Mouse (Mus musculus): ENCODE results near the gene Ccdc146.

Gene Ccdc146

DNA sequence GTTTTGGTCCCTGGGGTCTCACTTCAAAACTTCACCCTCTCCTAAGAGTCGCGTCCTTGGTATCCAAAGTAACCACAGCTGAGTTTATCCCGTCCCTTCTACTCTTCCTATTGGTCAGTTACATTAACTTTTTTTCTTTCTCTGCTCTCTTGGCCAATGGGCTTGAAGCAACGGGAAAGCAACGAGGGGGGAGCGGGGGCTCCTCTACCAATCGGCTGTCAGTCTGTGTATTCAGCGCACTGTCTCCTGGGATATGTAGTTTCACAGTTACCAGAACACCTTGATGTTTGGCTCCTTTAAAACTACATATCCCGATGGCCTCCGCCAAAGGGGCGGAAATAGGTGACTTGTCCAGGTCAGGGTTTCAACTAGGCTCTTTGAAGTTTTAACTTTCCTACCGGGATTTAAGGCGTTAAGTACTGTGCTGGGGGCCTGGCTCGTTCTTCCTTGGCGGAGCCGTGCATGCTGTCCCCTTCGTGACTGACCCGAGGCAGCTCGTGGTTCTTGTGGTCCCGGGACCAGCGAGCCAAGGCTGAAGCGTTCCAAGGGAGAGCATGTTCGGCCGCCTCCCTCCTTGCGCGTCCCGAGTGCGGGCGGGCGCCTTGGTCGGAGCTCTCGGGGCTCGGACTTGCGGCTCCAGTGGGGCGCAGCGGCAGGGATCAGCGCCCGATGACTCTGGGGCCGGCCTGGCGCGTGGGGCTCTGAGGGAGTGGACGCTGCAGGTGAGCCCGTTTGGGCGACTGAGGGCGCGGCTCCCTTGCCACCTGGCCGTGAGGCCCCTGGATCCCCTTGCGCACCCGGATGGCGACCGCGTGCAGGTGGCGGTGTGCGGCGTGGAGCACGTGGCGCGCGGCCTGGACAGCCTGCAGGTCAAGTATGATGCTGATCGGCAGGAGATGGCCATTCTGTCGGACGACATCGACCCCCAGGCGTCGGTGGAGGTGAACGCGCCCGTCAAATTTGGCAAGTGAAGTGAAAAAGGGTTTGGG, at the start of gene Ccdc146, which contains the start of gene Fam185a:
TSS of gene Ccdc146 (minus strand) at position 64 of the 989 bp plus-strand sequence.
TSS of gene Fam185a (plus strand) at position 345 of the 989 bp plus-strand sequence.
- DNase-seq (ENCODE audit: low spot score), result peak; percentile 70

DNA sequence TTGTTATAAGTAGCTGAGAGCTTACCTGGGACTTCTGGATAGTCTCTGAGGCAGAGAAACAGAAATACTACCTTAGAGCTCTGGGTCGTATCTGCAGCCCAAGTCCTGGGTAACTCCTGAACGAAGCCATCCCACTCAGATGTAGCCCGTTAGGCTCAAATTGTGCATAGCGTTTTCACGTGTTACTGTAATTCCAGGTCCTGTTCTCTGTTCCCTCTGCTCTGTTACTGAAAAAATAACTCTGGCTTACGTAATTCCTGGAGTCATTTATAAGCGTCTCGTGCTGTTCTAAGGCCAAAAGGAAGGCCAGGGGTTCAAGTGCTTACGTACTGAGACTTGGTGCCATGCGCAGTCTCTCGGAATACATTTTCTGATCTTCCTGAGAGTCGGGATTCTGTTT, 43.6 kb upstream of the Ccdc146 start:
- no peak for DNase-seq (ENCODE audit: low spot score)

DNA sequence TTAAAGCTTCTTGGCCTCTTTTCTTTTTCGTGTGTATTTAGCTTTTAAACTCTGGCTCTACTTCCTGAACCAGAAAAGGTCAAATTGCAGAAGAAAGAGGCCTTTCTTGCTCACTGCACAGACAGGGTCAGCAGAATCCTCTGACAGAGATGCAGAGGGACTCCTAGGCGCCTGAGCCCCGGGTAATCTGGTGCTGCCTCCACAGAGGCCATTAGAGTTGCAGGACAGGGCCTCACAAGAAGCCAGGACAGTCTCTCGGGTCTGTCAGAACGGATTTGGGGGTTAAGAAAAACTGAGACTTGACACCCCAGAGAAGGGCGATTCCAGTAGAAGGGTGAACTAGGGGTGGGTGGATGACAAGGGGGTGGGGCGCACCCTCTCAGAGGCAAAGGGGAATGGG, 42.9 kb upstream of the Ccdc146 start:
- no peak for DNase-seq (ENCODE audit: low spot score)

GRCm38 (mm10) chr5:21440833-21441530, 16.5 kb upstream of the Ccdc146 start:
- peak; percentile 47 for DNase-seq (ENCODE audit: low spot score)

GRCm38 (mm10) chr5:21439446-21440110, 15.1 kb upstream of the Ccdc146 start:
- no peak for DNase-seq (ENCODE audit: low spot score)

- DNase-seq (ENCODE audit: low spot score), result no peak
Observed at GRCm38 (mm10) chr5:21438428-21438827, 14.0 kb upstream of the Ccdc146 start.

- DNase-seq (ENCODE audit: low spot score), result no peak
Observed at GRCm38 (mm10) chr5:21436471-21436975, 12.0 kb upstream of the Ccdc146 start.

GRCm38 (mm10) chr5:21434148-21434929, 9.9 kb upstream of the Ccdc146 start:
- no peak for DNase-seq (ENCODE audit: low spot score)

DNA sequence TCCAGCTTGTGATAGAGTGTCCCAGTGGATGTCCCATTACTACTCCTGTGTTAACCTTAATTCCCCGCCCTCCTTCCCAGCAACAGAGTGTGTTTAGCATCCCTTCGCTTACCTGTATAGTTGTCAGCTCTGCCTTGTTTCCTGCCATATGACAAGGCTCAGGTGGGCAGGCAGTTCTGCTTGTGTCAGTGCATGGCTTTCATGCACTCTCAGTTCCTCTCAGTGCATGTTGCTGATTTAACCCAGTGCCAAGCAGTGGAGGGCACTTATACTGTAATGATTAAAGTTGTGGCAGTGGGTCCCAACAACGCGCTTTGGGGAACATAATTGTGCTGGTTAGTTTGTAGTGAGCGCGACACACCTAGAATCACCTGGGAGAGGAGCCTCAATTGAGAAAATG, 2.2 kb upstream of the Ccdc146 start:
- no peak for DNase-seq (ENCODE audit: low spot score)

GRCm38 (mm10) chr5:21420609-21421008, 3.9 kb downstream of the Ccdc146 start:
- DNase-seq (ENCODE audit: low spot score), result no peak

GRCm38 (mm10) chr5:21418613-21419012, 5.9 kb downstream of the Ccdc146 start:
- no peak for DNase-seq (ENCODE audit: low spot score)

DNA sequence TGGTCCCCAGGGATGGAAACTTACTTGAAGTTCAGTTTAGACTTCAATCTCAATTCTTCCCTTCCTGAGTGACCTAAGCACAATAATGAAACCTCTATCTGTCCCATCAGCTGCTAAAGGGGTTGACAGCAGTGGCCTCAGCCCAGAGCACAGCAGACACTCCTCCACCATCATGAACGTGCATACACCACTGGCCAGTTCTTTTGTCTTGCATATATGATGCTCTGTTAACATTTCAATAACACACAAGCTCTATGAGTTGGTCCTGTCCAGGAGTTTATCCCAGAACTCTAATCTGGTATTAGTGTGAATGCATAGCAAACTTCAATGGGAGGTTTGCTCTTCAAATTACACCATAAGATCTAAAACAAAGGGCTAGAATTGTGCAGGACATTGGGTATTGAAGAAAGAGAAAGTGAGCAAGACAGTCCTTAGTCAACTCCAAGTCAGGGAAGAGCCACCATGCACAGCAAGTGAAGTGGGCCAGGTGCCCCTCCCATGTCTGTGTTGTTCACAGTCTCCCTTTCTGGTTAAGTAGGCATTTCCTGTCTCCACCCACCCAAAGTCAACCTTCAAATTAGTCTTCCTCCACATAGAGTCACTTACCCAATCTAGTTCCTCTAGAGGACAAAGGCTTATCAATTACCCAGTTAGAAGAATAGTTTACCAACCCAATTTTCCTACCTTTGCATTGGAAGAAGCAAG, 10.2 kb downstream of the Ccdc146 start:
- no peak for DNase-seq (ENCODE audit: low spot score)

DNA sequence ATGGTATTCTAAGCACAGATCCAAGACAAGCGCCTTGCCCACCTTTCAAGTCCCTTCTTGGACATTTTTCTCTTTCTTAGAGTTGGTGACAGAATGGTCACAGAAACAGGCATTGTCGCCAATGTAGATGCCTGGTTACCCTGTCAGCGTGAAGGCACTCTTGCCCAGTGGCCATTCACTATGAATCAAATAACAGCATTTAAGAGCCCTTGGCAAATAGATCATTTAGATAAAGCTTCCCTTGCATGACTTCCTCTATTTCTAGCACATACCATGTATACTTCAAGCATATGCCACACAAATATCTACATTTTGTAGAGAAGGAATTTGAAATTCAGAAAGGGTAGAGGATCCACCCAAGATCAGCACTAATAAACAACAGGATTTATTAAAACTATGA, 11.2 kb downstream of the Ccdc146 start:
- no peak for DNase-seq (ENCODE audit: low spot score)

- no peak for DNase-seq (ENCODE audit: low spot score)
Observed at GRCm38 (mm10) chr5:21412056-21412455, 12.4 kb downstream of the Ccdc146 start.

DNA sequence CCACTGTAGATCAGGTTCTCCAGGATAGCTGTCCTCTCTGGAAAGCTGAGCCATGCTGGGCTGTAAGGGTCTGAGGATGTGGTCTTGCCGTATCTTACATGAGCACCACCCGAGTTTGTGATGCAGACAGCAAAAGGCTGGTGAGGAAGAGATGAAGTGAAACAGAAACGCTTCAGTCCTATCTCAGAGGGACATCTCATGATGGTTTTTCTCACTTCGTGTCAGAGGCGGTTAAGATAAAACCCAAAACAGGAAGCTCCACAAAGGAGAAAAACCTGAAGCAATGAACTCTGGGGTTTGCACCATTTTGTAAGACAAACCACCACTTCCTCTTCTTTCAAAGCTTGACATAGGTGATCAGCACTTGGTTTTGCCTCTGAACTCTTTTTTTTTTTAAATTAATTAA, 13.2 kb downstream of the Ccdc146 start:
- DNase-seq (ENCODE audit: low spot score), result no peak

DNA sequence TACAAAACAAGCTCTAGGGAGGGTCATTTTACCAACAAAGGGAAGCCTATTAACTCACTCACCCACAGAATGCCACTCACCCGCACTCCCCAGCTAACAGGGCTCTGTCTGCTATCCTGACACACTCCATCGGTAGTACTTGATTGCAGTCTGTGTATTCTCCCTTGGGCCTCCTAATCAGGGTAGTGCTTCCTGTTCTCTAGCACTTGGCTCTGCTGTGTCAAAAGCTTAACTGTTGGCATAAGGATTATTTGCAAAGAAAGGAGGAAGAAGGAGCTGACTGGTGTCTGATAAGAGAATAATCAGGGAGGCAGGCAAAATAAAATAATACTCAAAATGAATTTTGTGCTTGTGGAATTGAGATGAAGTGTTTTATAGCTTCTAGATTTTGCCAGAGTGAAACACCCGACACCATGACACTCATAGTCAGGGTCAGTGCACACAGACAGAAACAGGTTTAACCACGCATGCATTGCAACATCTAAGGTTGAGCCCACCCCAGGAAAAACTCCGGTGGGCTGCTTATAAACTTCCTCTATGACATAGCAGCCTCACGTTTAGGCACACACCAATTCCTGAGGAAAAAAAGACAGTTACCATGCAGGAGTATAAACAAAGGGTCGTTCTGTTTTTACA, 29.2 kb downstream of the Ccdc146 start:
- no peak for DNase-seq (ENCODE audit: low spot score)

DNA sequence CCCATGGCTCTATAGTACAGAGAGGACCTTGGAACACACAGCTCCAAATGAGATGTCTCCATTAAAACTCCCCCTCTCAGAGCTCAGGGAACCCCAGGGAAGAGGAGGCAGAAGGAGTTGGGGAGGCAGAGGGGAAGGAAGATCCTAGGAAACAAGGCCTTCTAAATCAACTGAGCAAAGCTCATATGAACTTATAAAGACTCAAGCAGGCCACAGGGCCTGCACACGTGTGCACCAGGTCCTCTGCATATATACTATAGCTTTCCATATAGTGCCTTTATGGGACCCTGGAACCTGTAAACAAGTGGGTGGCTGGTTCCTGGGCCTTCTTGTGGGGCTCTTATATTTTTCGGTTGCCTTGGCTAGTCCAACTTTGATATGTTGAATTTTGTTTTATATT, 29.9 kb downstream of the Ccdc146 start:
- DNase-seq (ENCODE audit: low spot score), result no peak

DNA sequence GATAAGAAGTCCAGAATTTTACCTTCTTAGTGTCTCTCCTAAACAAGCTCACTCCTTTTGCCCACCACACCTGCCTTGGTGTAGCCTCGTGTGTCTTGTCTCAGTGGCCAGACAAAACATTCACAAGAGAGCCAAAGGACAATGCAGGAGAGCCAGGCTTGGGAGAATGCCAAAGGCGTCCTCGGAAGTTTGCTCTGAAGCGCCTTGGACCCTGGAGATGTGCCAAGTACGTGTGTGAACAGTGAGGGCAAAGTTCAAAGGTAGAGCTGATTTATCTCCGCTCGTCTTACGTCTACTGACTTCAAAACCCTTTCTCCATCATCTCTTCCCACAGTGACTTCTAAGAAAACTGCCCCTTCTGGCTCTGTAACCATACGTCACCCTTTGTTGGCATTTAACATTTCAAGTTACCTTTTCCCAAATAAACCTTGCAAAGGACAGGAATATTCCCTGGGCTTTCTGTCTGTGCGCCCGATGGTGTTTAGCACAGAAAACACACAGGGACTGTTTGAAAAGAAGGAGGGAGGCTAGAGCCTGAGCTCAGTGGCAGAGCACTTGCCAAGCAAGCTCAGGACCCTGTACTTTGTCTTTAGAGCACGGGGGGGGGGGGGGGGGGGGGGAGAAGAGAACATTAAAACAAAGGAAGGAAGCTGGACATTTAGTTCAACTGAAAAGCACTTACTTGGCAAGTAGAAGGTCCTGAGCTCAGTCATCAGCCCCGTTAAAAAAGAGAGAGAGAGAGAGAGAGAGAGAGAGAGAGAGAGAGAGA, 32.7 kb downstream of the Ccdc146 start:
- no peak for DNase-seq (ENCODE audit: low spot score)

- no peak for DNase-seq (ENCODE audit: low spot score)
Observed at GRCm38 (mm10) chr5:21388855-21389254, 35.6 kb downstream of the Ccdc146 start.

DNA sequence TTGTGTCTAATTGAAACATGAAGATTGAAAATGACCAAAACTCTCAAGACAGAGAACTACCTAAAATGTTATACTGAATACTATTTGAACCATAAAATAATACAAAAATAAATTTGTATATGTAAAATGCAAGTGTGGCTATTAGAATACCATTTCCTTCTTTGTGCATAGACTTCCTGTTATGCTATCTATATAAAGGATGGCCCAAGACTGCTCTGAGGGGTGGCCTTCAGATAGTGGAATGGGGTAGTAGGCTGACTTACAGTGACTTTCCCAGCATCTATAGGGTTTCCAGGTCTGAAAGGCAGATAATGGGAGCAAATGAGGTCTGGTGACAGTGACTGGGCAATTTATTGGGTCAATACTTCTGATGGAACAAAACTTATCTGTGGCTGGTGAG, 37.1 kb downstream of the Ccdc146 start:
- DNase-seq (ENCODE audit: low spot score), result no peak
